Mouse (Mus musculus) liver, embryonic 16.5 days (tissue): ENCODE data around the gene Arid5b. TPM values are rescaled to one million over a fixed set of nuclear protein-coding genes. Genes with fewer than 3 reads are reported as not detected.

Experiments
- ATAC-seq: fragments of 200-750 bp; cut with Nextera tagmentation; 2 replicates; pipeline ENCODE4 v1.8.0; 2017; ENCODE audit warnings: low read depth, mild to moderate bottlenecking, moderate number of reproducible peaks, moderate library complexity
- H3K27ac ChIP-seq: fragments of 300-500 bp; sonication (generic); 2 replicates; pipeline ENCODE4 v1.5.1; 2014; ENCODE audit warnings: mild to moderate bottlenecking, low read length
- H3K27me3 ChIP-seq: fragments of 300-500 bp; sonication (generic); 2 replicates; pipeline ENCODE4 v1.6.1; 2014; ENCODE audit warnings: low read depth, low read length, mixed read lengths; ENCODE audit not compliant: control insufficient read depth, insufficient read depth
- H3K36me3 ChIP-seq: fragments of 300-500 bp; sonication (generic); 2 replicates; pipeline ENCODE4 v1.6.1; 2014; ENCODE audit warnings: mild to moderate bottlenecking; ENCODE audit not compliant: control insufficient read depth, insufficient read depth
- H3K4me1 ChIP-seq: fragments of 300-500 bp; sonication (generic); 2 replicates; pipeline ENCODE4 v1.6.1; 2014; ENCODE audit warnings: low read depth, low read length, mixed read lengths; ENCODE audit not compliant: control insufficient read depth
- H3K4me2 ChIP-seq: fragments of 300-500 bp; sonication (generic); 2 replicates; pipeline ENCODE4 v1.6.1; 2014; ENCODE audit warnings: low read depth, low read length, mixed read lengths
- H3K4me3 ChIP-seq: fragments of 300-500 bp; sonication (generic); 2 replicates; pipeline ENCODE4 v1.5.1; 2014; ENCODE audit warnings: low read depth, mild to moderate bottlenecking, low read length
- H3K9ac ChIP-seq: fragments of 300-500 bp; sonication (generic); 2 replicates; pipeline ENCODE4 v1.6.1; 2014; ENCODE audit warnings: low read depth, low read length
- H3K9me3 ChIP-seq: fragments of 300-500 bp; sonication (generic); replicated peaks from 2 replicates; pipeline ENCODE4 v1.6.1; 2016; ENCODE audit warnings: low read length; ENCODE audit not compliant: control insufficient read depth
- WGBS: fragments of 180-500 bp; shearing (Covaris S2); extraction: QIAGEN DNeasy Blood & Tissue Kit; methylation state at CpG from one replicate; pipeline ENCODE4 v1.1.7; 2014; ENCODE audit not compliant: insufficient replicate concordance; 5-methylcytosine and 5-hydroxymethylcytosine counted together
- polyA plus RNA-seq: library from polyadenylated mRNA; unstranded; fragments of >200 nt; fragmentation: Nextera tagmentation; extraction: Ambion mirVana; gene quantifications from 2 replicates; pipeline ENCODE4 v1.2.1, GENCODE M21; 2015

The Arid5b gene
- 6.7 and 7.8 TPM in 2 replicates for polyA plus RNA-seq

DNA sequence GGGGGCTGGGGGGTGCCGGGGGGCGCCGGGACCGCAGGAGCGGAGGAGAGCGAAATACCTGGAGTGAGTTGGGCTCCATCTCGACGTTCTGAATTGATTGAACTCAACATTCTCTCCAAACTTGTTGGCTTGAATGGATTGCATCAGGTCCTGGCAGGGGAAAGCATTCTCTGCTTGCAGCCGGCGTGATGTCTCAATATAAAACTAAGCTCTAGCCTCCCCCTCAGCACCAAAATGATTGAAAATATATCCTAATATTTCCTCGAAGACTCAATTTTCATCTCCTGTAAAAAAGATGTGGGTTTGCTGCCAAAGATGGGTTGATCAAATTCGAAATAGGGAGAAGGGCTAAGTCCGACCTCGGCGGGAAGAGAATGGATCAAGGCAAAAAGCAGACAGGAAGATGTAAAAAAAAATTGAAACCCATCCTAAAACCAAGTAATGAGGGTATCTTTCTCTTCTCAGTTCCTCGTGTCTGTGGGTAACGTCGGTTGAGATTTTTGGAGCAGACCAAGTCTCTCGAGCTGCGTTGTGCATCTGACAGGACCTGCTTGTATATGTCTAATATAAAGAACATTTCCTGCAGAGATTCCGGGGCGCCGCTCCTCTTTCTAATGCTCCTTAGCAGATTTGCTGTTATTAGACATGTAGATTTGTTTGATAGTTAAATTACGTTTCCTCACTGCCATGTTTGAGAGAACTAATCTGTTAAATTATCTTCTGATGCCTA is at the start of gene Arid5b:
Arid5b (minus strand) TSS at position 109 of the 730 bp plus-strand sequence.
- H3K27me3 ChIP-seq, result peaks cover 24% of the 10 kb centered on the region

DNA sequence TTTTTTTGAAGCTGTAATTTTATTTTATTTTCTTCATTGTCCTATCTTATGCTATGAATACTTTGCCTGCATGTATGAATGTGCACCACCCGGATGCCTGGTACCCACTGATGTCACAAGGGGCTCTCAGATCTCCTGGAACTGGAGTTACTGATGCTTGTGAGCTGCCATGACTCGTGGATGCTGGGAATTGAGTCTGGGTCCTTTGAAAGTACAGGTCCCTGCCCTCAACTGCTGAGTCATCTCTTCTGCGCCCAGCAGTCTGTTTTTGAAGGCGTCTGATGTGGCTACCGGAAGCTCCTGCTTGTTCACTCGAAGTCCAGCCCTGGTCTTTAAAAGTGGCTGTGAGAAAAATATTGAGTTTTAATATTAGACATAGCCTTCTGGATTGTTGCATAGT is 46.8 kb upstream of the Arid5b start:
- no peak for ATAC-seq
- no peak overlapping the region for H3K27ac ChIP-seq
- no peak overlapping the region for H3K4me2 ChIP-seq
- no peaks in the 10 kb centered on the region for H3K9me3 ChIP-seq
- no peaks in the 10 kb centered on the region for H3K27me3 ChIP-seq
- no peak overlapping the region for H3K4me3 ChIP-seq
- no peaks in the 10 kb centered on the region for H3K36me3 ChIP-seq
- H3K9ac ChIP-seq, result no peak overlapping the region
- 50% methylated on average over 6 of the region's 6 CpGs for WGBS
- no peaks in the 10 kb centered on the region for H3K4me1 ChIP-seq

More for the DNA sequence above, at the start of gene Arid5b:
- Histone ChIP-seq H3K36me3 (no peaks in the 10 kb centered on the region), H3K27ac (peak within 1 kb of the TSS; percentile 79), H3K4me2 (peak within 1 kb of the TSS; percentile 65), H3K9me3 (no peaks in the 10 kb centered on the region), H3K9ac (peak within 1 kb of the TSS; percentile 53), H3K4me3 (peak within 1 kb of the TSS; percentile 61), H3K4me1 (peaks cover 6% of the 10 kb centered on the region)
- 0% methylated on average over 24 of the region's 24 CpGs for WGBS
- ATAC-seq, result no peak

DNA sequence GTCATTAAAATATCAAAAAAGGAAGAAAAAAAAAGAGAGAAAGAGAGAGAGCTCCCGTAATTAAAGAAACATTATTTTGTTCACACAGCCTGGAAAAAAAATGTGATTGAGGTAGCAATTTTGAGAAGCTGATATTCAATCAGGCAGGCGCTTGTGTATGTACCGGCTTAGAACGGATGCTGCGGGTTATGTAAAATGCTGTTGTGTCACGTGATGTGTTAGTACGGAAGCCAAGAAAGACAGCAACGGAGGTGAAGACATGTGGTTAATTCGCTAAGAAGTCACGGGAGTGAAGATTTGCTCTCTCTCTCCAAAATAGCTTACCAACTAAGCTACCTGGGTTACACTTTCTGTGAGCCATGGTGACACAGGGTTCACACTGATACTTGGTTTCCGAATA is 45.5 kb upstream of the Arid5b start:
- H3K9me3 ChIP-seq, result no peaks in the 10 kb centered on the region
- H3K4me2 ChIP-seq, result no peak overlapping the region
- 78% methylated on average over 11 of the region's 11 CpGs for WGBS
- H3K36me3 ChIP-seq, result no peaks in the 10 kb centered on the region
- H3K4me3 ChIP-seq, result no peak overlapping the region
- H3K27me3 ChIP-seq, result no peaks in the 10 kb centered on the region
- no peak overlapping the region for H3K9ac ChIP-seq
- no peak overlapping the region for H3K27ac ChIP-seq
- ATAC-seq, result no peak
- H3K4me1 ChIP-seq, result no peaks in the 10 kb centered on the region

GRCm38 (mm10) chr10:68323167-68323566 is 44.6 kb upstream of the Arid5b start:
- Histone ChIP-seq H3K36me3 (no peaks in the 10 kb centered on the region), H3K4me1 (no peaks in the 10 kb centered on the region), H3K27ac (no peak overlapping the region), H3K4me2 (no peak overlapping the region), H3K4me3 (no peak overlapping the region), H3K9ac (no peak overlapping the region), H3K9me3 (no peaks in the 10 kb centered on the region), H3K27me3 (no peaks in the 10 kb centered on the region)
- 67% methylated on average over 3 of the region's 3 CpGs for WGBS
- ATAC-seq, result no peak

GRCm38 (mm10) chr10:68320986-68321385 is 42.4 kb upstream of the Arid5b start:
- no peaks in the 10 kb centered on the region for H3K27me3 ChIP-seq
- no peak overlapping the region for H3K9ac ChIP-seq
- H3K27ac ChIP-seq, result no peak overlapping the region
- H3K4me2 ChIP-seq, result no peak overlapping the region
- no peak overlapping the region for H3K4me3 ChIP-seq
- WGBS, result 59% methylated on average over 4 of the region's 4 CpGs
- no peaks in the 10 kb centered on the region for H3K4me1 ChIP-seq
- no peak for ATAC-seq
- no peaks in the 10 kb centered on the region for H3K36me3 ChIP-seq
- H3K9me3 ChIP-seq, result no peaks in the 10 kb centered on the region

- H3K36me3 ChIP-seq, result no peaks in the 10 kb centered on the region
- 65% methylated on average over 5 of the region's 5 CpGs for WGBS
- ATAC-seq, result no peak
- no peak overlapping the region for H3K9ac ChIP-seq
- H3K4me1 ChIP-seq, result no peaks in the 10 kb centered on the region
- no peaks in the 10 kb centered on the region for H3K9me3 ChIP-seq
- H3K4me2 ChIP-seq, result no peak overlapping the region
- no peak overlapping the region for H3K27ac ChIP-seq
- H3K4me3 ChIP-seq, result no peak overlapping the region
- no peaks in the 10 kb centered on the region for H3K27me3 ChIP-seq
These were observed 42.0 kb upstream of the Arid5b start for GRCm38 (mm10) chr10:68320496-68320895.

GRCm38 (mm10) chr10:68319438-68319837 is 40.9 kb upstream of the Arid5b start:
- 29% methylated on average over 6 of the region's 6 CpGs for WGBS
- no peaks in the 10 kb centered on the region for H3K4me1 ChIP-seq
- H3K4me3 ChIP-seq, result no peak overlapping the region
- no peaks in the 10 kb centered on the region for H3K9me3 ChIP-seq
- no peak for ATAC-seq
- H3K27me3 ChIP-seq, result no peaks in the 10 kb centered on the region
- H3K4me2 ChIP-seq, result no peak overlapping the region
- no peak overlapping the region for H3K27ac ChIP-seq
- H3K36me3 ChIP-seq, result no peaks in the 10 kb centered on the region
- no peak overlapping the region for H3K9ac ChIP-seq

- no peak for ATAC-seq
- no peaks in the 10 kb centered on the region for H3K4me1 ChIP-seq
- H3K9ac ChIP-seq, result no peak overlapping the region
- no peak overlapping the region for H3K4me2 ChIP-seq
- H3K27ac ChIP-seq, result no peak overlapping the region
- no peak overlapping the region for H3K4me3 ChIP-seq
- WGBS, result 43% methylated on average over 6 of the region's 6 CpGs
- no peaks in the 10 kb centered on the region for H3K36me3 ChIP-seq
- H3K9me3 ChIP-seq, result no peaks in the 10 kb centered on the region
- no peaks in the 10 kb centered on the region for H3K27me3 ChIP-seq
These were observed 40.0 kb upstream of the Arid5b start for GRCm38 (mm10) chr10:68318438-68318979.

DNA sequence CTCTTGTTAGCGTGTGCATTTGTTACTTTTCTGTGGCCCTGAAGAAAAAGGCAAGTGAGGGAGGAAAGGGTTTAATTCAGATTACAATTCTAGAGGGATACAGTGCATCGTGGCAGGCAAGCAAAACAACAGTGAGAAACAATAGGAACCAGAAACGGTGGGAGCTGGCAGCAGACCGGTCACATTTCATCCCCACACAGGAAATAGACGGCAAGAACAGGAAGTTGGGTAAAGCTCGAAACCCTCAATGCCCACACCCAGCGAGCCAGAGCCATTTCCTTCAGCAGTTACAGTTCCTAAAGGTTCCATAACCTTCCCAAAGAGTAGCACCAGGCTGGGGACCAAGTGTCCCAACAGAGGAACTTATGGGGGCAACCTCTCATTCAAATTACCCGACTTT is 34.2 kb upstream of the Arid5b start:
- no peaks in the 10 kb centered on the region for H3K27me3 ChIP-seq

More for the DNA sequence above, 34.2 kb upstream of the Arid5b start:
- Histone ChIP-seq H3K4me1 (no peaks in the 10 kb centered on the region), H3K9ac (no peak overlapping the region), H3K4me3 (no peak overlapping the region), H3K27ac (no peak overlapping the region), H3K9me3 (no peaks in the 10 kb centered on the region), H3K4me2 (no peak overlapping the region), H3K36me3 (no peaks in the 10 kb centered on the region)
- ATAC-seq, result no peak
- 31% methylated on average over 8 of the region's 8 CpGs for WGBS
